Mouse (Mus musculus): ENCODE data around the gene Defb18. TPM values are rescaled to one million over a fixed set of nuclear protein-coding genes. Genes with fewer than 3 reads are reported as not detected.
"Not testable (repeated sequence)": the region's sequence is repeated elsewhere in the genome, so short reads cannot be mapped to it uniquely, and the experiment has no call there.

The Defb18 gene
- total RNA-seq (2014; fragmentation: Nextera tagmentation) = not detected in 2 replicates
- not detected in 2 replicates for total RNA-seq (2017)

DNA sequence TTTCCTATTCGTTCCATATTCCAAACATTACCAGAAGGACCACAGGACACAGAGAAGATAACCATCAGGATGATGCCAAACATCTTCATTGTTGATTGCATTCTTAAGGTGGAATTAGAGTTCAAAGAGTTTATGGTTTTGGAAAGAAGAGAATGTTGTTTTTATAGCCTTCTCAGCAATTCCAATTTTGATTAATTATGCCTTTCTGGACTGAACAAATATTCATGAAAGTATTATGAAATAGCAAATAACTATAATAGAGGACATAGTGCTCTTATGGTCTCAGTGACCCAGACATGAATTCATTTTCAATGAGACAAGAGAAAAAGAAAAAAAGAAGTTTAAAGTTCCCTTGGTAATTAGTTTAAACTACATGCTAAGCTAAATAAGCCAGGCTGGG, at the start of gene Defb18:
Gene Defb18, minus strand, starts transcription at position 101 of the 400 bp plus-strand sequence.
- no peak for ATAC-seq (replicated peaks; ENCODE audit: low FRiP score, low TSS enrichment, poor library complexity, severe bottlenecking)

DNA sequence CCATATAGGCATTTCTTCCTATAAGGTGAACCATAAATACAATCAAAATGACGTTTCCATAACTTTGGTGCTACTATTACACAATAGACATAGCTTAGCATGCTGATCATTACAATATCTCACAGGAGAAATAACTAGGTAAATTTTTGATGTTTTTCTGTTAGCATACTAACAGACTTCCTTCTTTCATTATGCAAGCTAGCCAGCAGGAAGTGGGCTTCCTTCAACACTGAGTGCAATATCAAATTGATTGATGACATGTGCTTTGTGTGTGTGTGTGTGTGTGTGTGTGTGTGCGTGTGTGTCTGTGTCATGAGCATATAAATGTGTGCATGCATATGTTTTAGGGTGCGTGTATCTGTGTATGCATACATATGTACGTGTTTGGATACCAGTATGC, 33.9 kb upstream of the Defb18 start:
- no peak for ATAC-seq (replicated peaks; ENCODE audit: low FRiP score, low TSS enrichment, poor library complexity, severe bottlenecking)

DNA sequence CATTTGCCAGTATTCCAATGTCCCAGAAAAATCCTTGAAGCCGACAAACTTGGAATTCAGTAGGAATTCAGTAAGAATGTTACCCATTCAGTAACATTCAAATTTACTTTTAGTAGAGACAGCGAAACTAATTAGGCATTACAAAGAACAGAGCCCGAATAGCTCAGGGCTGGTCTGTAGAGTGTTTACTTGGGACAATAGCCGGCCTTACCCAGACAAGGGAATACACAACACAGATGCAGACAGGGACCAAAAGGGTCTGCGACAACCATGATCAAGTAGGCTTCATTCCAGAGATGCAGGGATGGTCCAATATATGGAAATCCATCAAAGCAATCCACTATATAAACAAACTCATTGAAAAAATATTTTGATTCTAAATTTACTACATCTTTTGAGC, 31.6 kb upstream of the Defb18 start:
- ATAC-seq (replicated peaks; ENCODE audit: low FRiP score, low TSS enrichment, poor library complexity, severe bottlenecking) = no peak

DNA sequence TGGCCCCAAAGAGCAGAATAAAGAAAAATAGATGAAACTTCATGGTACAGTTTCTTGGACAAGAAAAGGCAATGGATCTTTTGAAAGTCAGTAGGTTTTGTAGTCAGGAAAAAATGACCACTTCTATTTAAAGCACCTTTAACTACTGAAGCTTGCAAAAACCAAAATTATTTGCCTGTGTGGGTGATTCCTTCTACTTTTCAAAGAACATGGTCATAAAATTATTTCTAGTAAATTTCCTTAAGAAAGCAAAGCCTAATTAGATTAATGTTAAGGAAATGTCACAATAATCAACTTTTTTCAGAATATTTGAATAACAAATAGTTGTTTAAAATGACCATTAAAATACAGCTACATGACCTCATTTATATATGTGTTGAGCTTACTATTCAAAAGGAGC, 27.8 kb upstream of the Defb18 start, which contains the start of gene Defb41:
Gene Defb41, minus strand, starts transcription at position 101 of the 400 bp plus-strand sequence.
- no peak for ATAC-seq (replicated peaks; ENCODE audit: low FRiP score, low TSS enrichment, poor library complexity, severe bottlenecking)

DNA sequence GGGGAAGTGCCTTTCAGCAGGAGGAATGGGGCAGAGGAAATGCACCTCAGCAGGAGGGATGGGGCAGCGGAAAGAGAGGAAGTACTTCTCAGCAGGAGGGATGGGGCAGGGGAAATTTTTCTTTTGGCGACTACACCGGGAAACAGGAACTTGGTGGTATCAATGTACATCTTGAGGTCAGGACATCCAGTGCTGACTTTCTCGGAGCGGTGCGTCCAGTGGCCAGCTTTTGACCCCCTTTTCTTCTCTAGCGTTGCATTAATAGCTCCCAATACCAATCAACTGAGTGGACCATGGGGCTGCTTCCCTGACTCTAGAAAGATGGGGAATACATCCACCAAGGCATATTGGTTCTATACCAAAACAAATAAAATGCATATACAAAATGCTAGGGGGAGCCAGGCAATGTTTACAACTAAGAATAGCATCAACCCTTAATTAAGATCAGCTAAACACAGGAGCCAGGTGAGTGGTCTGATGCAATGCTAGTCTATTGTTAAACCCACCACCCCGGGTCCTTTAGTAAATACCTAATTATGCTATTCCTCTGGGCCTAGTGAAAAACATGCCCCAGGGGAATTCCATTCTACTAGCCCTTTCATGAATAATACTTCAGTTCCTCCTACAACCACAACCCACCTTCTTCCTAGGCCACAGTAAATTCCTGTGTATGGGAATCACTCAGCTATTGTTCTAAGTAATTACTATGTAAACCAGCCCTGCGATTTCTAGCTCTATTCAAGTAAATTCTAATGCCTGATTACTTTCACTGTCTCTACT, 8.7 kb upstream of the Defb18 start:
- not testable (repeated sequence) for ATAC-seq (replicated peaks; ENCODE audit: low FRiP score, low TSS enrichment, poor library complexity, severe bottlenecking)

DNA sequence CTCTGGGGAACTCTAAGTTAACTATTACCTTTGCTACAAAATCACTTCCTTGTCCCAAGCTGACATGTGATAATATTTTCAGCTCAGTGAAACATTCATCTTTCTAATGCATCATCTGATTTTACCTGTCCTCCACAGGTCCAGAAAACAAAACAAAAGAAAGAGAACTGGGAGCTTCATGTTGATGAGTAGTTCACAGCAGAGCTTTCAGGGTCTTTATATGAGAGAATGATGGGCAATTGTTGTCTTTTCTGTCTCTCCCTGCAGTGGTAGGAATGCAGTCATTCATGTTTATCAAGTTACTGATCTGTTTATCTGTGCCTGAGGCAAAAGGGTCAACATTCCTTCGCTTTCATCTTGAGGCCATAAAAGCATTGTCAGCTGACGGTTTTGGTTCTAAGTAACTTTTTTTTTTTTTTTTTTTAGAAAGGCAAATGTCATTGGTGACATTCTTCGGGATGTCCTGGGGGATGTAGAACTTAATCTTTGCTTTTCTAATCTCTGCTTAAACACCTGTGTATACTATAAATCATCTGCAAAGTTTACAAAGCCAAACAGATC, 13.8 kb downstream of the Defb18 start:
- ATAC-seq (replicated peaks; ENCODE audit: low FRiP score, low TSS enrichment, poor library complexity, severe bottlenecking) = no peak

DNA sequence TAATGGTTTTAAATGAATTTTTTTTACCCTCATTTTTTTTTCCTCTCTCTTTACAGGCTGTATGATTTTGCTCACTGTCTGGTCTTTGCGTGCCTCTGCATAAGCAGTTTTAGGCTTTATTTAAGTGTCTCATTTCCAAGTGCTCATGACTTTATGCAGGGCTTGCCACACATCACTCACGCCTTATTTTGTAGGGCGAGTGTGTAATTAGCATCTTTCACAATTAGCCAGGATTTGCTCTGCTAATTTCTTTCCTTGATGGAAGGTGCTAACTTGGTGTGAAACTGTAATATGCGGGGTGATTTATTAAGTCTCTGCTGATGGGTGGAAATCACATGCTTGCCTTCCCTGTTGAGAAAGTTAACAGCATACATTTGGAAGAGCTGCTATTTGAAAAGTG, 45.5 kb downstream of the Defb18 start:
- no peak for ATAC-seq (replicated peaks; ENCODE audit: low FRiP score, low TSS enrichment, poor library complexity, severe bottlenecking)

DNA sequence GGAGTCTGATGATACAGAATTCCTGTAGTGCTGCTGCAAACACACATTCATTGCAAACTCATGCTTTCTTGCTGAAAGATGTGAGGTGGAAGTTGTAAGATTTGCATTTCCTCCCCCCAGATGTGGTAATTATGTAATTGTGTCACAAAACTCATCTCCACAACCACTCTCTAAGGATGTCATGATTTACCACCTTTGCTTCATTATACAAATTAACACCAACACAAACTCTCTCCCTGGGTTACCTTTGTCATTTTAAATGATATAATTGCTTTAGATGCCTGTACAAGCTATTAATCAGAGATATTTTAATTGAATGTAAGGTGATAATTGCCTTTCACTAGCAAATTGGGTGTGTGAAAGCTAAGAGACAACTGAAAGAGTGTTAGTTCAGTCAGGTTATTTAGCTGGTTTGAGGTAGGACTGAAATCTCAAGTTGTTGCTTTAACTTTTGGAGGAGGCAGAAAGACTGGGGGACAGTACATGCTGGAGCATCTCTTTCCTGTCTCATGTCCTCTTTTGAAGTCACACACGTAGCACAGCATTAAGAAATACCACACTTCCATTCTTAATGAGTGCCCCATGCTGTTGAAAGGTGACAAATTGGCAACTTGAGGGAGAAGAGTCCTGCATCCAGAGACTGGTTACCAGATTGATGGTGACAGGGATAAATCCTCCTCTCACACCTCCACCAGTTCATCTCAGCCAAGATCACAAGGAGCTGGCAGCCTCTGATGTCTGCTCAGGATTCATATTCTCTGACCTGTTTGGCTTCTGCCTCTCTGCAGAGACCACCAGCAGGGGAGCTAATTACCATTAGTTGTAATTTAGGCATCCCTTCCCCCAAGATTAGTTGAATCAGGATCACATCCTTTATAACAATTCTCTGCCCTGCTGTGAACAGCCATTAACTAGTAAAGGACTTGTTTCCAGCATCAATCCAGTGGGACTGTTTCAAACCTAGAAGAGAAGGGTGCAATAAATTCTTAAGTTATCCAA, 46.2 kb downstream of the Defb18 start:
- ATAC-seq (replicated peaks; ENCODE audit: low FRiP score, low TSS enrichment, poor library complexity, severe bottlenecking) = no peak

Other genes with a start within 250 kb of the Defb18 start
- gene Crisp4, start 91.5 kb downstream of the Defb18 start, total RNA-seq (2014; fragmentation: Nextera tagmentation) = not detected in 2 replicates
- gene Crisp4, start 91.5 kb downstream of the Defb18 start, total RNA-seq (2017) = not detected in 2 replicates
- gene Defb41, start 27.7 kb upstream of the Defb18 start, total RNA-seq (2014; fragmentation: Nextera tagmentation) = not detected in 2 replicates
- gene Defb41, start 27.7 kb upstream of the Defb18 start, total RNA-seq (2017) = not detected in 2 replicates